Mouse (Mus musculus) stomach, embryonic 15.5 days (tissue): ENCODE results near the gene Shank3. TPM values are rescaled to one million over a fixed set of nuclear protein-coding genes. Genes with fewer than 3 reads are reported as not detected.
A peak's percentile ranks its signal among the peaks of the same experiment; 100 is the strongest.

Experiments used
- ATAC-seq: fragments of 200-750 bp; cut with Nextera tagmentation; 2 replicates; pipeline ENCODE4 v1.8.0; 2017; ENCODE audit warnings: low read depth, moderate number of reproducible peaks, moderate TSS enrichment; ENCODE audit not compliant: insufficient read depth, low FRiP score
- H3K27ac ChIP-seq: fragments of 300-500 bp; sonication (generic); 2 replicates; pipeline ENCODE4 v1.5.1; 2015; ENCODE audit warnings: mild to moderate bottlenecking, inconsistent platforms
- H3K27me3 ChIP-seq: fragments of 300-500 bp; sonication (generic); replicated peaks from 2 replicates; pipeline ENCODE4 v1.6.1; 2015; ENCODE audit warnings: inconsistent platforms
- H3K36me3 ChIP-seq: fragments of 300-500 bp; sonication (generic); 2 replicates; pipeline ENCODE4 v1.6.1; 2015; ENCODE audit warnings: inconsistent platforms
- H3K4me1 ChIP-seq: fragments of 300-500 bp; sonication (generic); 2 replicates; pipeline ENCODE4 v1.6.1; 2015; ENCODE audit warnings: inconsistent platforms
- H3K4me2 ChIP-seq: fragments of 300-500 bp; sonication (generic); 2 replicates; pipeline ENCODE4 v1.6.1; 2015; ENCODE audit warnings: mild to moderate bottlenecking, inconsistent platforms
- H3K4me3 ChIP-seq: fragments of 300-500 bp; sonication (generic); replicated peaks from 2 replicates; pipeline ENCODE4 v1.5.1; 2015; ENCODE audit warnings: inconsistent platforms
- H3K9ac ChIP-seq: fragments of 300-500 bp; sonication (generic); 2 replicates; pipeline ENCODE4 v1.6.1; 2015; ENCODE audit warnings: inconsistent platforms
- H3K9me3 ChIP-seq: fragments of 300-500 bp; sonication (generic); 2 replicates; pipeline ENCODE4 v1.6.1; 2016; ENCODE audit warnings: inconsistent platforms
- WGBS: fragments of 180-500 bp; shearing (Covaris S2); methylation state at CpG from one replicate; pipeline ENCODE4 v1.1.7; 2015; 5-methylcytosine and 5-hydroxymethylcytosine counted together
- polyA plus RNA-seq: library from polyadenylated mRNA; unstranded; fragments of >200 nt; fragmentation: Nextera tagmentation; extraction: Ambion mirVana; gene quantifications from 2 replicates; pipeline ENCODE4 v1.2.1, GENCODE M21; 2015

Shank3 gene
- polyA plus RNA-seq, 1 experiment from 2014 or later, result 1.9 TPM

DNA sequence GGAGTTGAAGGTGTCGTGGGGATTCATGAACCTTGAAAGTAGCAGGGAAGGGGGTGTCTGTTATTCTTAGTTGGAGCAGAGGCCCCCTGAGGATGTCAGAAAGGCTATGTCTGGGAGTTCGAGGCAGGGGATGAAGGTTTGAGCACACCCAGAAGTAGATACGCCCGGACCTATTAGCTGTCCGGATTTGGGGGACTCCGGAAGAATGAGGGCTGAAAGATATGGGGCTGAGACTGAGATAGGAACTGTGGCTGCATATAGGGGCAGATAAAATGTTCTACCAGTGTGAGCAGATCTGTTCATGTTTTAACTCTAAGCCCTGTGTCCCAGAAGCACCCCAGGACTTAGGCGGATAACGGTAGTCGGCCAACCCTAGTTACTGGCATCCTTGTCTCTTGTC, 5.4 kb downstream of the Shank3 start:
- 93% methylated on average over 9 of the region's 9 CpGs for WGBS
- ATAC-seq, result no peak
- H3K9me3 ChIP-seq, result no peaks in the 10 kb centered on the region

DNA sequence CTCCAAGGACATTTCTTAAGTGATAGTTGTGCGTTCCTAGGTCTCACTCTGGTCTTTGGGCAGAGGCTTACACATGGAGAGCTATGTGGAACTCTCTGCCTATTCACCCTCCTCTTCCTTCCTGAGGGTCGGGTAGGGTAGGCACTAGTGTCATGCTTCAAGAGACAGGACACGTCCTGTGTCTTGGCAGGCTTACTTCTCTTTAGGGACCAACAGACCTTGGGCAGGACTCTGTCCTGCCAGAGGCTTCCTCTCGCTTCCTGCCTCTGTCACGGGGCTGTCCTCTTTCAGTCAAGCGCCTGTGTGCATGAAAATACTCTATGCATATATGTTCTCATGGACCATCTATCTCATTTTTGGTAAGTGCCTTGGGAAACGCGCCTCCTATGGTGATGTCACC, 8.3 kb downstream of the Shank3 start:
- no peaks in the 10 kb centered on the region for H3K27me3 ChIP-seq
- no peaks in the 10 kb centered on the region for H3K36me3 ChIP-seq
- WGBS, result 88% methylated on average over 8 of the region's 8 CpGs
- no peak for ATAC-seq
- H3K4me2 ChIP-seq, result no peak overlapping the region
- H3K9ac ChIP-seq, result no peak overlapping the region
- no peak overlapping the region for H3K27ac ChIP-seq
- H3K9me3 ChIP-seq, result no peaks in the 10 kb centered on the region
- no peak overlapping the region for H3K4me3 ChIP-seq
- no peaks in the 10 kb centered on the region for H3K4me1 ChIP-seq

More for the DNA sequence above, 5.4 kb downstream of the Shank3 start:
- H3K27me3 ChIP-seq, result no peaks in the 10 kb centered on the region
- no peak overlapping the region for H3K4me2 ChIP-seq
- H3K36me3 ChIP-seq, result no peaks in the 10 kb centered on the region
- no peak overlapping the region for H3K4me3 ChIP-seq
- no peak overlapping the region for H3K27ac ChIP-seq
- no peaks in the 10 kb centered on the region for H3K4me1 ChIP-seq
- H3K9ac ChIP-seq, result no peak overlapping the region

DNA sequence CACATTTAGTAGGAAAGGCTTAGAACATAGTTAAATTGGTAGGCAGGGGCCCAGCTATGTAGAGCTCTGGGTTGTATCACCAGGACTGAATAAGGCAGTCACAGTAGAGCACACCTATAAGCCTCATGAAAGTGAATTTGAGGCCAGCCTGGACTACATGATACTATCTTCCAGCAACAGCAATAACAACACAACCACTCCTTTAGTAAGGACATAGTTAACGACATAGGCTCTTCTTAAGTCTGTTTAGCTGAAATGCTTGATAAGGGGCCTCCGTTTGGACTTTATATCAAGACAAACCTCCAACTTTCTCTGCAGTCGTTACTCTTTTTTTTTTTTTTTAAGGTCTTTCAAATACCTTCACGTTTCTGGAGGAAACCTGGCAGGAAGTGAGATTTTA, 13.3 kb downstream of the Shank3 start:
- Histone ChIP-seq H3K36me3 (no peaks in the 10 kb centered on the region), H3K27me3 (no peaks in the 10 kb centered on the region), H3K4me2 (no peak overlapping the region), H3K4me3 (no peak overlapping the region), H3K4me1 (no peaks in the 10 kb centered on the region), H3K27ac (no peak overlapping the region), H3K9me3 (no peaks in the 10 kb centered on the region), H3K9ac (no peak overlapping the region)
- ATAC-seq, result no peak
- 55% methylated on average over 4 of the region's 4 CpGs for WGBS

DNA sequence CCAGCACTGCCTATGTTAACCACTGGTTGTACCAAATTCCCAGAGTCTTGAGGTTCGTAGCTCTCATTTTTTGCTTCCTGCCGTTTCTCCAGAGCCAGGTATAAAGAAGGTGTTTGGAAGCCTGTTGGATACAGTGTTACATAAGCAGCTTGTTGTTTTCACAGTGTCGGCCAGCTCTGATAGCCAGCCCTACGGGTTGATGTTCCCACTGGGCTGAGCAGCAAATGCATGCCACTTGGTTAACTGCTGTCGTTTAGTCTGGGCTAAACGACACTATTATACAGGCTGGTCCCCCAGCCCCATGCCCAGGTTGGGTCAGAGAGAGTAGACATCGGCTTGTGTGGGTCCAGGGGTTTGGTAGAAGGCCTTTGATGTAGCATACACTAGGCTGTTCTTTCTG, 22.5 kb downstream of the Shank3 start:
- Histone ChIP-seq H3K27ac (no peak overlapping the region), H3K9me3 (no peaks in the 10 kb centered on the region), H3K4me2 (no peak overlapping the region), H3K36me3 (no peaks in the 10 kb centered on the region), H3K4me3 (no peak overlapping the region), H3K9ac (no peak overlapping the region), H3K27me3 (peaks cover 23% of the 10 kb centered on the region), H3K4me1 (0 out of 2 replicates have a peak, but pooled peaks cover 7% of the 10 kb centered on the region)
- ATAC-seq, result no peak
- 76% methylated on average over 7 of the region's 7 CpGs for WGBS

DNA sequence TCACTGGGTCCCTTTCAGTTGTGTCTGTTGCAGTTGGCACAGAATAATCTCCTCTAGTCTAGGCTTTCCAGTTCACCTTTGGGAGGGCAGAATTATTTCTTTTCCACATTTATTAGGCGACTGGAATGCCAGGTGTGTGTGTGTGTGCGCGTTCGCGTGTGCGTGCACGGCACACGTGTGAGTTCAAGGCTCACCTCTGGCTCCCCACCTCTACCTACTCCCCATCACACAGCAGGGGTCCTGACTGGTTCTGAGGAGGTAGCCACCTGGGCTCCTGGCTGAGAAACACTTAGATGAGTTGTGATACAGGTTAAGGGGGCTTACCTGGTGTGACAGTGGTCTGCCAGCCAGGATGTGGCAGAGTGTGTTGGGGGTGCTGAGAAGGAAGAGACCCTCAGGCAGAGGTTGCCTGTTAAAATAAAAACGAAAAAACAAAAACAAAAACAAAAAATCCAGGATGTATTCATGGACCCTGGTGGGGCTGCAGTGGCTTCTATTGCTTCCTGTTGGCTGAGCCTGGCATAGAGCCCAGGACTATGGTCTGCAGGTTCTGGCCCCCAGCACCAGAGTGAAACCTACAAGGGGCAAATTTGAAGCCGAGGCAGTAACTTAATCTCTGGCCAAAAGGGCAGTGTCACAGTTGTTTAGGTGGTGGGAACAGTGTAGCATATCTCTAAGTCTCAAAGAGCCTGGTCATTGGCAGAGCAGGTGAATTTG, 23.3 kb downstream of the Shank3 start:
- Histone ChIP-seq H3K9me3 (no peaks in the 10 kb centered on the region), H3K4me3 (peak overlapping the region; percentile 56), H3K27me3 (peaks cover 23% of the 10 kb centered on the region), H3K27ac (no peak overlapping the region), H3K36me3 (no peaks in the 10 kb centered on the region), H3K4me2 (peak overlapping the region; percentile 91), H3K9ac (no peak overlapping the region), H3K4me1 (0 out of 2 replicates have a peak, but pooled peaks cover 7% of the 10 kb centered on the region)
- 85% methylated on average over 10 of the region's 10 CpGs for WGBS
- ATAC-seq, result 0 out of 2 replicates have a peak, but pooled peaks have one; percentile 1

DNA sequence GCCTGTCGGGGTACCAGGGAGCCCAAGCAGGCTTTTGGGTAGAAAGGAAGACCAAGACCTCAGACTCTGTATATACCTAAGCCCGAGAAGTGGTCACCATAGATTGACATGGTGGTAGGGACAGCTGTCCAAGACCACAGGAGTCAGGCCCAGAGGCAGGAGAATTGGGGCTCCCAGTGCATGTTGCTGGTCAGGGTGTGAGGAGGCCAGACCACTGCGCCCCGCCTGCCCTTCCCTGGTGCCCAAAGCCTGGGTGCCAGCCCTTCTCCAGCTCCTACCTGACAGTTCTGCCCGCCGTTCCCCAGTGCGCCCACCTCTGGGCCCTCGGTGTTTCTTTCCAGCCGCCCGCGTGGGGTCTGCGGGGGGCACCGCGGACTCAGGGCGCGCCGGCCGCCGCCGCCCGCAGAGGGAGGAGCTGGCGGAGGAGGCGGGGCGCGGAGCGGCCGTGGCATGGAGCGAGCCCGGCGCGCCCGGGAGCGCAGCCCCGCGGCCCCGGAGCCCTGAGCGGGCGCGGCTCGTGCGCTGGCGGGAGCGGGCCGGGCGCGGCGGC, 23.9 kb downstream of the Shank3 start:
- 0 out of 2 replicates have a peak, but pooled peaks cover 7% of the 10 kb centered on the region for H3K4me1 ChIP-seq
- WGBS, result 26% methylated on average over 24 of the region's 47 CpGs
- ATAC-seq, result peak; percentile 68
- no peaks in the 10 kb centered on the region for H3K36me3 ChIP-seq
- H3K4me3 ChIP-seq, result peak overlapping the region; percentile 56
- H3K9ac ChIP-seq, result no peak overlapping the region; the same call in 1 of the 2 replicates
- no peak overlapping the region for H3K27ac ChIP-seq
- peaks cover 23% of the 10 kb centered on the region for H3K27me3 ChIP-seq
- H3K9me3 ChIP-seq, result no peaks in the 10 kb centered on the region
- H3K4me2 ChIP-seq, result peak overlapping the region; percentile 91

DNA sequence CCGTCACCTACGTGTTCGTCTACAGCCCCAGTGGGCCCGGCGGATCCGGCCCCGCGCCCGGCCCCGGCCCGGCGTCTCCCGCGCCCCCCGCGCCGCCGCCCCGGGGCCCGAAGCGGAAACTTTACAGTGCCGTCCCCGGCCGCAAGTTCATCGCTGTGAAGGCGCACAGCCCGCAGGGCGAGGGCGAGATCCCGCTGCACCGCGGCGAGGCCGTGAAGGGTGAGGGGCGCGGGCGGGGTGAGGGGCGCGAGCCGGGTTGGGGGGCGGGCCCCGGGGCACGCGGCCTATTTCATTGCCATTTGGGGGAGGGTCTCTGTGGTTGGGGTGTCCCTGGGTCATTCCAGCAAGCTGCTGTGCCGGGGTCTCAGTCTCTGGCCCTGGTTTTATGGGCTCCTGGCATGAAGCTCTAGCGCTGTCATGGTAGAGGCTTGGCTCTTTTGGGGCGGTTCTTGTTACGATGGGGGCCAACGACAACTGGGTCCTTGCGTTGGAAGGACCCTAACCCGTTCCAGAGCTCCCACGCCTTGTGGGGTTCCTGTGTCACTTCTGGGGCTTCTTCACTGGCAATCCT, 24.7 kb downstream of the Shank3 start:
- 27% methylated on average over 52 of the region's 52 CpGs for WGBS

DNA sequence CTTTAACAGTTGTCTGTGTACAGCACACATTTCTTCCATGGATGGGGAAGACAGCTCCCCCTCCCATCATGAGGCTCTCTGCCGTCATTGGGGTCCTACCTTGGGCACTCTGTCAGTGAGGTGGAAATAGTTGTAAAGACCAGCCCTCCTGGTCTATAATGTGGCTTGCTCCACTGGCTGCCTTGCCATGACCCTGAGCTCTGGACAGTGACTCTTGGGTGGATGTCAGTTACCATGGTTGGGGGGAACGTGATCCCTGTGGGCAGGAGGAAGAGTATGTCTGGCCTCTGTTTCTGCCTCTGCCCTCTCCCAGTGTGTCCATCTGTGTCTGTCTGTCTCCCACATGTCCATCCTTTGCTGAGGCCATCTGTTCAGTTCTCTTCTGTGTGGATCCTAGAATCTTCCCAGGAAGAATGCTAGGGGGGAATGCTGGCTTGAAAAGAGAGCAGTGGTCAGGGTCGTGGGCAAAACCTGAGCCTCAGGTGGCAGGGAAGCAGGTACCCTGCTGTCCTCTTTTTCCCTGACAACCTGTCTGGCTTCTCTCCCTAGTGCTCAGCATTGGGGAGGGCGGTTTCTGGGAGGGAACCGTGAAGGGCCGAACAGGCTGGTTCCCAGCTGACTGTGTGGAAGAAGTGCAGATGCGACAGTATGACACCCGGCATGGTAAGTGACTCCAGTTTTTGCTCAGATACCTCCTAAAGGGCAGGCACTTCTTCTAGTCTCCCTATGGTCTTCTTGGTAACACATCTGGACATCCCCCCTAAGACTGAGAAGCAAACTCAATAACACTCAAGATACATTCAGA, 25.4 kb downstream of the Shank3 start:
- peak overlapping the region; percentile 56 for H3K4me3 ChIP-seq
- ATAC-seq, result no peak
- 0 out of 2 replicates have a peak, but pooled peaks cover 7% of the 10 kb centered on the region for H3K4me1 ChIP-seq

More for the DNA sequence above, 24.7 kb downstream of the Shank3 start:
- H3K4me3 ChIP-seq, result peak overlapping the region; percentile 56
- H3K27ac ChIP-seq, result no peak overlapping the region
- no peak for ATAC-seq
- no peaks in the 10 kb centered on the region for H3K9me3 ChIP-seq
- 0 out of 2 replicates have a peak overlapping the region, but pooled peaks have one; percentile 39 for H3K9ac ChIP-seq
- 0 out of 2 replicates have a peak, but pooled peaks cover 7% of the 10 kb centered on the region for H3K4me1 ChIP-seq
- peaks cover 23% of the 10 kb centered on the region for H3K27me3 ChIP-seq
- no peaks in the 10 kb centered on the region for H3K36me3 ChIP-seq
- H3K4me2 ChIP-seq, result peak overlapping the region; percentile 91

DNA sequence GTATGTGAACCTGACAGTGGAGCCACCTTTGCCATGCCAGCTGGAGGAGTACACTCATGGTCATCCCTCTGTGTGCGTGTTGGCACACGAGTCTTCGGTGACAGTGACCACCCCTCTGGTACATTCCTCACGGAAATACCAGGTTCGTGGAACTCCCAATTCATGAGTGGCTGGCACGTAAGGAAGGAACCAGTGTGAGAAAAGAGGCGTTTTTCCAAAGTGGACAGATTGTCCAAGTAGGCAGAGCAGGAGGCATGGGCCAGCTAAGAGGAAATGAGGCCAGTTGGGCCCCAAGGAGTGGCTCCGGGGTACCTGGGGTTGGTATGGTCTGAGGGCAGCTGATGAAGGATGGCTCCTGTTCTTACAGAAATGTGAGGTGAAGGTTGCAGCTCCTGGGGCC, 26.0 kb downstream of the Shank3 start:
- 88% methylated on average over 8 of the region's 8 CpGs for WGBS
- Histone ChIP-seq H3K9ac (no peak overlapping the region), H3K9me3 (no peaks in the 10 kb centered on the region), H3K36me3 (no peaks in the 10 kb centered on the region), H3K27me3 (peaks cover 23% of the 10 kb centered on the region), H3K27ac (no peak overlapping the region), H3K4me1 (0 out of 2 replicates have a peak, but pooled peaks cover 11% of the 10 kb centered on the region), H3K4me3 (no peak overlapping the region), H3K4me2 (no peak overlapping the region)
- ATAC-seq, result no peak

More for the DNA sequence above, 25.4 kb downstream of the Shank3 start:
- H3K9ac ChIP-seq, result no peak overlapping the region
- no peaks in the 10 kb centered on the region for H3K36me3 ChIP-seq
- no peak overlapping the region for H3K27ac ChIP-seq
- no peaks in the 10 kb centered on the region for H3K9me3 ChIP-seq
- WGBS, result 77% methylated on average over 8 of the region's 8 CpGs
- peak overlapping the region; percentile 91 for H3K4me2 ChIP-seq
- peaks cover 23% of the 10 kb centered on the region for H3K27me3 ChIP-seq

DNA sequence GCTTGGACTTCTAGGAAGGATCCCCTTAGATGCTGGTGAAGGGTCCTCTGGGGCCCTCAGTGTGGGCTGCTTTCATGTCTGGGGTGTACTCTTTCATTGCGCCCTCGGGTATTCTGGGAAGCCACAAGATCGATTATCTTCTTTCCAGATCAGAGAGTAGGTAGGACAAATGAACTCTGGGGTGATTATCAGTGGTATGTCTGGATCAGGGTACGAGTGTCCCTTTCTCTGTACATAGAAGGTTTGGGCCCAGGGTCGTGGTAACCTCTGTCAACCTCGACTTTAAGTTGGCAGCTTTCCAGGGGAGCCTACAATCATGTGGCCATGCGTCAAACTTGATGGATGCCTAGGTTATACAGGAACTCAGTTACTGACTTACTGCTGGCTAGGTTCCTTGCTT, 26.5 kb downstream of the Shank3 start:
- H3K27ac ChIP-seq, result no peak overlapping the region
- H3K9ac ChIP-seq, result no peak overlapping the region
- ATAC-seq, result no peak
- 0 out of 2 replicates have a peak, but pooled peaks cover 11% of the 10 kb centered on the region for H3K4me1 ChIP-seq
- H3K27me3 ChIP-seq, result peaks cover 23% of the 10 kb centered on the region
- no peaks in the 10 kb centered on the region for H3K36me3 ChIP-seq
- 67% methylated on average over 7 of the region's 7 CpGs for WGBS
- no peaks in the 10 kb centered on the region for H3K9me3 ChIP-seq
- no peak overlapping the region for H3K4me2 ChIP-seq
- no peak overlapping the region for H3K4me3 ChIP-seq

DNA sequence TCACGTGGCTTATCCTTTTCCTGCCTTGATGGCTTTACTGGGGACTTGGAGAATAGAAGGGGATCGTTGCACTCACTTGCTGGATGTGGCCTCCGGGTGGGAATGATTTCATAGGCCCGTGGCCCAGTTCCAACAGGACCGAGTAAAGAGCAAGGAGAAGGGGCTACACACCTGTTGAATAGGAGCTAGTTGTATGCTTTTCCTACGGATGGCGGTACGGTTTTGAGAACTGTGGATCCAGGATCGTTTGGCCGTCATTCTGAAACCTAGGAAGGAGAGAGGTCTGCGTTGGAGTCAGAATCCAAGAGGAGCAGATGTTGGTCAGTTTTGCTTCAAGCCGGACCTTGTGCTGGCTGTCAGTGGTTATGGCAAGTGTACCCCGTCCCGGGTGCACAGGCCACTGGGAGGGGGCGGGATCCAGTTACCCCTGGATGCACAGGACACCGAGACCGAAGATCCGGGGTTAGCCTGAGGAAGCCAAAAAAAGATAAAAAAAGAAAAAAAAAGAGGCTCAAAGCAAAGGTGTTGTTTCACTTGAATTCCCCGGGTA, 27.4 kb downstream of the Shank3 start:
- Histone ChIP-seq H3K27ac (no peak overlapping the region), H3K27me3 (peaks cover 23% of the 10 kb centered on the region), H3K4me2 (no peak overlapping the region), H3K4me1 (0 out of 2 replicates have a peak, but pooled peaks cover 11% of the 10 kb centered on the region), H3K9ac (no peak overlapping the region), H3K4me3 (no peak overlapping the region), H3K9me3 (no peaks in the 10 kb centered on the region), H3K36me3 (no peaks in the 10 kb centered on the region)
- 91% methylated on average over 19 of the region's 19 CpGs for WGBS
- ATAC-seq, result no peak
